Mouse (Mus musculus) kidney, embryonic 14.5 days (tissue): ENCODE data around the gene Rhoq. TPM values are rescaled to one million over a fixed set of nuclear protein-coding genes. Genes with fewer than 3 reads are reported as not detected.

Experiments used
- ATAC-seq: fragments of 200-750 bp; cut with Nextera tagmentation; 2 replicates; pipeline ENCODE4 v1.8.0; 2017; ENCODE audit warnings: moderate number of reproducible peaks, mild to moderate bottlenecking, moderate TSS enrichment, moderate library complexity; ENCODE audit not compliant: low FRiP score, low TSS enrichment
- H3K27ac ChIP-seq: fragments of 300-500 bp; sonication (generic); 2 replicates; pipeline ENCODE4 v1.5.1; 2014; ENCODE audit warnings: low read depth, mild to moderate bottlenecking, low read length, moderate library complexity, mixed read lengths
- H3K27me3 ChIP-seq: fragments of 300-500 bp; sonication (generic); 2 replicates; pipeline ENCODE4 v1.6.1; 2014; ENCODE audit warnings: mild to moderate bottlenecking, low read length; ENCODE audit not compliant: control insufficient read depth, insufficient read depth
- H3K36me3 ChIP-seq: fragments of 300-500 bp; sonication (generic); 2 replicates; pipeline ENCODE4 v1.6.1; 2014; ENCODE audit warnings: low read length, mixed read lengths; ENCODE audit not compliant: control insufficient read depth, insufficient read depth
- H3K4me1 ChIP-seq: fragments of 300-500 bp; sonication (generic); 2 replicates; pipeline ENCODE4 v1.6.1; 2014; ENCODE audit warnings: low read length, mixed read lengths; ENCODE audit not compliant: control insufficient read depth, insufficient read depth
- H3K4me2 ChIP-seq: fragments of 300-500 bp; sonication (generic); replicated peaks from 2 replicates; pipeline ENCODE4 v1.6.1; 2014; ENCODE audit warnings: low read depth, mild to moderate bottlenecking, low read length
- H3K4me3 ChIP-seq: fragments of 300-500 bp; sonication (generic); 2 replicates; pipeline ENCODE4 v1.5.1; 2014; ENCODE audit warnings: mild to moderate bottlenecking, low read length
- H3K9ac ChIP-seq: fragments of 300-500 bp; sonication (generic); 2 replicates; pipeline ENCODE4 v1.6.1; 2014; ENCODE audit warnings: low read depth, mild to moderate bottlenecking, low read length, moderate library complexity
- H3K9me3 ChIP-seq: fragments of 300-500 bp; sonication (generic); 2 replicates; pipeline ENCODE4 v1.6.1; 2016; ENCODE audit warnings: low read length; ENCODE audit not compliant: control insufficient read depth
- WGBS: fragments of 180-500 bp; shearing (Covaris S2); extraction: QIAGEN DNeasy Blood & Tissue Kit; methylation state at CpG from one replicate; pipeline ENCODE4 v1.1.7; 2014; 5-methylcytosine and 5-hydroxymethylcytosine counted together
- polyA plus RNA-seq: library from polyadenylated mRNA; unstranded; fragments of >200 nt; fragmentation: Nextera tagmentation; extraction: Ambion mirVana; gene quantifications from 2 replicates; pipeline ENCODE4 v1.2.1, GENCODE M21; 2014

Gene Rhoq
- polyA plus RNA-seq, result 19.5 and 22.4 TPM in 2 replicates

- 0% methylated on average over 54 of the region's 86 CpGs for WGBS
- peak within 1 kb of the TSS; percentile 89 for H3K27ac ChIP-seq
- no peaks in the 10 kb centered on the region for H3K27me3 ChIP-seq
- H3K36me3 ChIP-seq, result no peaks in the 10 kb centered on the region
- peak within 1 kb of the TSS; percentile 80 for H3K4me3 ChIP-seq
- H3K4me2 ChIP-seq, result peak within 1 kb of the TSS; percentile 88
- peaks cover 34% of the 10 kb centered on the region; the same call in 1 of the 2 replicates for H3K4me1 ChIP-seq
- ATAC-seq, result peak; percentile 94
- peak within 1 kb of the TSS; percentile 93 for H3K9ac ChIP-seq
- no peaks in the 10 kb centered on the region for H3K9me3 ChIP-seq
These were observed at the start of gene Rhoq for GRCm38 (mm10) chr17:86962894-86963585. Gene Rhoq, plus strand, starts transcription at chr17:86963082.

- ATAC-seq, result no peak
- H3K36me3 ChIP-seq, result no peaks in the 10 kb centered on the region
- H3K9me3 ChIP-seq, result no peaks in the 10 kb centered on the region
- no peaks in the 10 kb centered on the region for H3K27me3 ChIP-seq
- H3K4me1 ChIP-seq, result no peaks in the 10 kb centered on the region
- no peak overlapping the region for H3K27ac ChIP-seq
- 81% methylated on average over 4 of the region's 4 CpGs for WGBS
- H3K9ac ChIP-seq, result no peak overlapping the region
- no peak overlapping the region for H3K4me3 ChIP-seq
- H3K4me2 ChIP-seq, result no peak overlapping the region
These were observed 47.3 kb upstream of the Rhoq start for GRCm38 (mm10) chr17:86915540-86915939.

GRCm38 (mm10) chr17:86917048-86917447 lies 45.8 kb upstream of the Rhoq start, which contains the start of gene Tmem247:
Gene Tmem247, plus strand, starts transcription at chr17:86917348.
- Histone ChIP-seq H3K36me3 (no peaks in the 10 kb centered on the region), H3K27ac (no peak within 1 kb of the TSS), H3K4me1 (no peaks in the 10 kb centered on the region), H3K4me3 (no peak within 1 kb of the TSS), H3K4me2 (no peak within 1 kb of the TSS), H3K27me3 (no peaks in the 10 kb centered on the region), H3K9me3 (no peaks in the 10 kb centered on the region), H3K9ac (no peak within 1 kb of the TSS)
- 95% methylated on average over 10 of the region's 10 CpGs for WGBS
- ATAC-seq, result no peak

- H3K4me2 ChIP-seq, result no peak overlapping the region
- H3K9ac ChIP-seq, result no peak overlapping the region; the same call in 1 of the 2 replicates
- no peaks in the 10 kb centered on the region for H3K36me3 ChIP-seq
- no peaks in the 10 kb centered on the region for H3K9me3 ChIP-seq
- H3K4me3 ChIP-seq, result no peak overlapping the region
- no peaks in the 10 kb centered on the region for H3K27me3 ChIP-seq
- no peaks in the 10 kb centered on the region for H3K4me1 ChIP-seq
- WGBS, result 71% methylated on average over 6 of the region's 6 CpGs
- ATAC-seq, result no peak
- no peak overlapping the region for H3K27ac ChIP-seq
These were observed 44.1 kb upstream of the Rhoq start for GRCm38 (mm10) chr17:86918786-86919185.

- Histone ChIP-seq H3K27me3 (no peaks in the 10 kb centered on the region), H3K36me3 (no peaks in the 10 kb centered on the region), H3K9me3 (no peaks in the 10 kb centered on the region), H3K9ac (no peak overlapping the region), H3K4me2 (no peak overlapping the region), H3K27ac (no peak overlapping the region), H3K4me3 (no peak overlapping the region), H3K4me1 (no peaks in the 10 kb centered on the region)
- 49% methylated on average over 11 of the region's 11 CpGs for WGBS
- ATAC-seq, result no peak
These were observed 43.2 kb upstream of the Rhoq start for GRCm38 (mm10) chr17:86919729-86920128.

- no peak overlapping the region for H3K27ac ChIP-seq
- H3K4me2 ChIP-seq, result no peak overlapping the region
- no peaks in the 10 kb centered on the region for H3K27me3 ChIP-seq
- H3K9ac ChIP-seq, result no peak overlapping the region
- H3K4me3 ChIP-seq, result no peak overlapping the region
- peaks cover 6% of the 10 kb centered on the region for H3K9me3 ChIP-seq
- no peak for ATAC-seq
- 79% methylated on average over 3 of the region's 3 CpGs for WGBS
- H3K36me3 ChIP-seq, result no peaks in the 10 kb centered on the region
- no peaks in the 10 kb centered on the region for H3K4me1 ChIP-seq
These were observed 38.2 kb upstream of the Rhoq start for GRCm38 (mm10) chr17:86924679-86925078.

- ATAC-seq, result no peak
- WGBS, result 97% methylated on average over 3 of the region's 3 CpGs
- Histone ChIP-seq H3K27ac (no peak overlapping the region), H3K9me3 (peaks cover 6% of the 10 kb centered on the region), H3K4me3 (no peak overlapping the region), H3K9ac (no peak overlapping the region), H3K36me3 (no peaks in the 10 kb centered on the region), H3K4me1 (no peaks in the 10 kb centered on the region), H3K27me3 (no peaks in the 10 kb centered on the region), H3K4me2 (no peak overlapping the region)
These were observed 36.0 kb upstream of the Rhoq start for GRCm38 (mm10) chr17:86926836-86927235.

- H3K4me1 ChIP-seq, result peaks cover 4% of the 10 kb centered on the region; the same call in 1 of the 2 replicates
- H3K9me3 ChIP-seq, result peaks cover 6% of the 10 kb centered on the region
- no peaks in the 10 kb centered on the region for H3K27me3 ChIP-seq
- 86% methylated on average over 6 of the region's 6 CpGs for WGBS
- no peaks in the 10 kb centered on the region for H3K36me3 ChIP-seq
- H3K4me2 ChIP-seq, result no peak overlapping the region
- H3K27ac ChIP-seq, result no peak overlapping the region
- ATAC-seq, result no peak
- no peak overlapping the region for H3K4me3 ChIP-seq
- no peak overlapping the region for H3K9ac ChIP-seq
These were observed 33.5 kb upstream of the Rhoq start for GRCm38 (mm10) chr17:86929355-86929754.

- no peak for ATAC-seq
- Histone ChIP-seq H3K27ac (no peak overlapping the region), H3K4me1 (peaks cover 4% of the 10 kb centered on the region; the same call in 1 of the 2 replicates), H3K27me3 (no peaks in the 10 kb centered on the region), H3K9ac (no peak overlapping the region), H3K9me3 (peaks cover 6% of the 10 kb centered on the region), H3K4me3 (no peak overlapping the region), H3K36me3 (no peaks in the 10 kb centered on the region), H3K4me2 (no peak overlapping the region)
These were observed 32.9 kb upstream of the Rhoq start for GRCm38 (mm10) chr17:86929981-86930380.
